Mouse (Mus musculus): ENCODE measurements around the gene Krr1.
"Not testable (repeated sequence)": the region's sequence is repeated elsewhere in the genome, so short reads cannot be mapped to it uniquely, and the experiment has no call there.

Gene Krr1

GRCm38 (mm10) chr10:111971929-111972328 is 535 bp upstream of the Krr1 start:
- no peak for DNase-seq (ENCODE audit: low read depth, low spot score)

DNA sequence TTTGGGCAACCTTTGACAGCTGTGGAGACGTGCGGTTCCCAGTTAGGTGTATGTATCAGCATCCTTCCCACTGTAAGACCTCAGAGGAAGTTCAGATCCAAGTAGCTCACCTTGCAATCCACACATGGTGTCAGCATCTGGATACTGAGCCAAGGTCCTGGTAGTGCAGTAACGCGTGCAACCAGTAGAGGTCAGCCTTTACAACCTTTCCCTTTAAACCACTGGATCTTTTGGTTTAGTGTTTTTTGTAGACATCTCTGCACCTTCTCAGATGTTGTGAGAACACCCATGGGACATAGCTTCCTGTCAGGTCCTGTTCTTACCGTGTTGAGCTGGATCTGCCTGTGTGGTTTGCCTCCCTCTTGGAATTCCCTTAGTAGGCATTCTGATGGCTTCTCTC is 5.1 kb downstream of the Krr1 start:
- DNase-seq (ENCODE audit: low read depth, low spot score): peak; percentile 88

GRCm38 (mm10) chr10:111983070-111983469 is 10.6 kb downstream of the Krr1 start:
- no peak for DNase-seq (ENCODE audit: low read depth, low spot score)

GRCm38 (mm10) chr10:111986453-111986852 is 14.0 kb downstream of the Krr1 start:
- no peak for DNase-seq (ENCODE audit: low read depth, low spot score)

DNA sequence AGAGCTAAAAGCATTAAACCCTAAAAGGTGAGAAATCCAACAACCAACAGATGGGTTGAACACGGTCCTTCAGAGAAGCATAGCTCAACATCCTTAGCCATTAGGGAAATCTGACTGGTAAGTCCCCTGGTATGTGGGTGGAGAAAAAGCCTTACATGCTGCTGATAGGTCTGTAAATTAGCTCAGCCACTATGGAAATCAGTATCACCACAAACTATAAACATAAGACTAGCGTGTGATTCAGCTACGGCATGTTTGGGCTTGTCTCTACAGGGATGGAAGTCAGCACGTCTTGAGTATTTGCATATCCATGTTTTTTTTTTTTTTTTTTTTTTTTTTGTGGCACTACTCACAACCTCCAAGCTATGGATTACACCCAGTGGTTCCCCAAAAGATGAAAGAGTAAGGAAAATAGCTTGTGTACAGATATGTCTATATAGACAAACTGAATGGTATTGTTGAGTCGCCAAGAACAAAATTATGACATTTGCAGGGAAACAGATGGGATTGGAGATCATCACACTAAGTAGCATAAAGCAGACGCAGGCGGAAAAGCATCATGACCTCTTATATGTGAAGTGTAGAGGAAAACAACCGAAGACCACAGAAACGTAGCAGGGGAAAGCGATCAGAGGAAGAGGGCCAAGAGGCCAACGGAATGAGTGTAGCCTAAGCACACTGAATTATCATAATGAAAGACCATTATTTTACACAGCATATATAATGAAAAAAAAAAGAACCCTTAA is 23.5 kb downstream of the Krr1 start:
- DNase-seq (ENCODE audit: low read depth, low spot score): peak; percentile 11

DNA sequence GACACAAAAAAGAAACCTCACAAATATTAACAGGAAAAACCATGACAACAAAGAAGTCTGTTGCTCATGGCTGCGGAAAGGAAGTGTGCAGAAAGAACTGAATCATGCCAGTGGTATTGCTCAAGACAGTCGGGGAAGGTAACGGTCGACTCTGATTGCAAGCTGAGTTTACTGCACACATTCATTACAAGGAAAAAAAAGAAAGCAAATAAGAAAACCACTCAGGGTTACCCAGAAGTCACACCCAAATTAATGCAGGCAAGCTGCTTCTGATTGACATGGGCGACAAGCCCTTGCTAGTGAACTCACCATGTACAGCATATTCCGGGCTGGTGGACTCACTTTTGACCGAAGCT is 24.1 kb downstream of the Krr1 start:
- DNase-seq (ENCODE audit: low read depth, low spot score): peak; percentile 22

DNA sequence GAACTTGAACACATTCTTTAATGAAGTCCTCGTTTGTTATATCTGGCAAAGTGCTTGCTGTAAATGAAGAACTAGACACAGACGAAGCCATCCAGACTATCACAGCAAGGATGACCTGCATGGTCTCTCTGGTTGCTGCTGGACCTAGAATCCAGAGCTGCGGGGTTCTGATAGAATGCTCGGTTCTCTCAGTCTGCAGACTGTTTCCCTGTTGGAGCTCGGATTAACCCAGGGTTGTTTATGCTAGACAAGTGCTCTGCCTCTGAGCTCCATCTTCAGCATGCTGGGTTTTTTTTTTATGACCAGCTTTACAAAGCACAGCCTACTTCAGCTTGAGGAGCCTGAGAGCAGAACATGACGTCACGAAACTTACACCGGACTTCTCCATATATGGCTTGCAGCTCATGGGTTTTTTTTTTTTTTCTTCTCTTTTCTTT is 24.5 kb downstream of the Krr1 start:
- peak; percentile 47 for DNase-seq (ENCODE audit: low read depth, low spot score)

- peak; percentile 63 for DNase-seq (ENCODE audit: low read depth, low spot score)
Observed at GRCm38 (mm10) chr10:111997671-111998070, 25.2 kb downstream of the Krr1 start.

GRCm38 (mm10) chr10:111999765-112000164 is 27.3 kb downstream of the Krr1 start:
- no peak for DNase-seq (ENCODE audit: low read depth, low spot score)

DNA sequence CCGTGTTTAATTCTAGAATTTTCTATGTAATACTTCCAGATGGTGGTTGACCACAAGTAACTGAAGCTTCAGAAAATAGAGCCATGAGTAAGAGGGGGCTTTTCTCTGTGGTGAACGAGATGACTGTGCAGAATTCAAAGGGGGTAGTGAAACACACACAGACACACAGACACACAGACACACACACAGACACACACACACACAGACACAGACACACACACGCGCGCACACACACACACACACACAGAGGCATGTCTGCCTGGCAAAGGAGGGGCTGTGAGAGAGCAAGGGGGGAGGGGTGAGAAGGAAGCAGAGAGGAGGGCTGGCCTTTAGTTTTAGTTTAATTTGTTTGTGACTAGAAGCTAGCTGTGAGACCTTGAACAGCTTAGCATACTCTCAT is 28.1 kb downstream of the Krr1 start:
- peak; percentile 53 for DNase-seq (ENCODE audit: low read depth, low spot score)

DNA sequence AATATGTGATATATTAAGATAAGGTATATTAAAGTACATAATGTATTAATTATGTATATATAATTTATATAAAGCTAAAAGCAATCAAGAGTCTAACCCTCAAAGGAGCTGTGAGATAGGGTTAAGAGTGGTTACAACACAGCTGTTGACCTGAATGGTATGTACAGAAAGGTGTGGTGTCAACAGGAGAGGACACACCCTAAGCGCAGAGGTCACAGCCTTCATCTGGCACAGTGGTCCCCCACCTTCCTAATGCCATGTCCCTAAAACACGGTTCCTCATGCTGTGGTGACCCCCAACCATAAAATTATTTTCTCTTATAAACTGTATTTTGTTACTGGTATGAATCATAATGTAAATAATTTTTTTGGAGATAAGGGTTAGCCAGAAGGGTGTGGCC is 28.9 kb downstream of the Krr1 start:
- DNase-seq (ENCODE audit: low read depth, low spot score): no peak

GRCm38 (mm10) chr10:112001756-112002520 is 29.5 kb downstream of the Krr1 start:
- no peak for DNase-seq (ENCODE audit: low read depth, low spot score)

- DNase-seq (ENCODE audit: low read depth, low spot score): peak; percentile 44
Observed at GRCm38 (mm10) chr10:112002544-112003215, 30.2 kb downstream of the Krr1 start, which contains the start of gene Glipr1. Gene Glipr1, minus strand, starts transcription at chr10:112002631.

DNA sequence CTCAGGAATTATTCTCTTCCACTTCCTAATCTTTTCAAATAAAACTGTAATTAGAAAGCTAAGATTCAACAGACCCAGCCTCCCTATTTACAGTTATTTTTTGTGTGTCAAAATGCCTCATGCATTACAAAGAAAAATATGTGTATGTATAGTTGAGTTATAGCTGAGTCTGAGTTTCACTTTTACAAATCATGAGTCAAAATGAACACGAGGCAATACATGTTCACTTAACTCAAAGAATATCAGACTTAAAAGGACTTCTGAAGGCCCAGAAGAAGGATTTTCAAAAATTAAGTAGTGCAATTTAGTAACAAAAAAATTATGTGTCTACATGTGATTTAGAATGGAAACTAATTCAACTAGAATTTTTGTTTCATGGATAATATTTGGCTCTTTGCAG is 37.0 kb downstream of the Krr1 start:
- not testable (repeated sequence) for DNase-seq (ENCODE audit: low read depth, low spot score)

DNA sequence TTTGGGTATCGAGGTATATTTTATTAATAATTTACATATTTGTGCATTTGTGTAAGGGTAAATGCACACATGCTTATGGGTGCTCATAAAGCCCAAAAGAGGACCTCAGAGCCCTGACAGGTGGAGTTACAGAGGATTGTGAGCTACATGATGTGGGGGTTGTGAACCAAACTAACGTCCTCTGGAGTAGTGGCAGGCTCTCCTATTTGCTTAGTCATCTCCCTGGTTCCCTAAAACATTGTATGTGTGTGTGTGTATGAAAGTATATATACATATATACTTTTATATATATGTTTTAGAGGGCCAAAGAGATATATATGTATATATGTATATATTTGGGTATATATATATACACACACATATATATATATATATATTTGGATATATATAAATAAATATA is 51.1 kb downstream of the Krr1 start:
- no peak for DNase-seq (ENCODE audit: low read depth, low spot score)

GRCm38 (mm10) chr10:112028689-112029088 is 56.2 kb downstream of the Krr1 start:
- DNase-seq (ENCODE audit: low read depth, low spot score): not testable (repeated sequence)
